Mouse (Mus musculus): ENCODE data around the gene Phf21a. TPM values are rescaled to one million over a fixed set of nuclear protein-coding genes. Genes with fewer than 3 reads are reported as not detected.

Phf21a gene
- total RNA-seq, 4 experiments from 2014 or later = 24.3 to 30.5 (median 28.2) TPM

- no peak for DNase-seq (ENCODE audit: low spot score)
Measured at GRCm38 (mm10) chr2:92231706-92232105, 138.8 kb downstream of the Phf21a start.

GRCm38 (mm10) chr2:92234768-92235332 lies 141.9 kb downstream of the Phf21a start:
- DNase-seq (ENCODE audit: low spot score) = no peak

DNA sequence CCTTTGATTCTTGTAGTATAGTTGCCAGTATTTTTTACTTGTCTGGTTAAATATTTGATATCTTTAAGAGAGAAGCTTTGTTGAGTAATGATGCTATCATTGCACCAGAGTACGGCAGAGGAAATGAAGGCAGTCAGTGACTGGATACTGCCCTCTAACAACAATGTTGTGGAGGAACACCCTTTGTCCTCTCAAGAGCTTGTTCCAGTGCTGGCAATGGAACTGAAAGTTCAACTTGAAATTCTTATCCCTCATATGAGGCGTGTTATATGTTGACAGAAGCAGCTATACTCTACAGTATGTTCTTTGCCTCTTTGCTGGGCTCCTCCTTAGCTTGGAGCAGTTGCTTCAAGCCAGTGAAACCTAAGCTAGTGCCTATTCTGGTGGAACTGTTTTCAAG lies 147.4 kb downstream of the Phf21a start:
- DNase-seq (ENCODE audit: low spot score) = no peak

DNA sequence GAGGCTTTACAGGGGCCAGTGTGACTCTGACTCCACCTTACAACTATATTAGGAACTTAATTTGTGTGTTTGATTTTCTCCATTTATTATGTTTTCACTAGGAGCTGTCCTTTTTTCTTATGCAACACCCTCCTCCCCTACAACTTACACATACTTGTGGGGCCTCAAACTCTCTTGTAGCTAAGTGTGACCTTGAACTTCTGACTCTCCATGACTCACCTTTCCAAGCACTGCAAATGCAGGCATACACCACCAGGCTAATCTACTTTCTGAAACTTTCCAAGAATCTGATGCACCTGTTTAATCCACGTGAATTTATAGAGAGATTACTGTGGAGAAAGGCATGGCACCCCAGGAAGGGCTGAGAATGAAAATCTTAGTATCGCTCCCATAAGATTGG lies 147.9 kb downstream of the Phf21a start:
- no peak for DNase-seq (ENCODE audit: low spot score)

- DNase-seq (ENCODE audit: low spot score) = no peak
Measured at GRCm38 (mm10) chr2:92241317-92241716, 148.4 kb downstream of the Phf21a start.

DNA sequence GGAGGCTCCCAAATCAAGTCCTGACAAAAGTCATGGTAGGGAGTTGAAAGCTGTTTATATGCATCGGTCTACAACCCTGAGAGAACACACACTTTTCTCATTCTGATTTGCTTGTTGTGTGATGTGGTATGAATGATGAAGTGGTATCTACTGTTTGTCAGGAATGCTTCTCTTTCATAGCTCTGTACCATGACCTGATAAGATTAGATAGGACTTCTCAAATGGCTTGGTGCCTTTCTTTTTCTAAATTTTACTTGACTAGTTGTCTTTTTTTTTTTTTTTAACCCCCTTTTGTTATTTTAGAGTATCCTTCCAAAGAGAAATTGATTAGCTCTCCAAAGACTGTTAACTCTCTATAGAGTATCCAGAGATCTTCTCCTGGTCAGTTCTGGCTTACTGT lies 153.2 kb downstream of the Phf21a start:
- no peak for DNase-seq (ENCODE audit: low spot score)

GRCm38 (mm10) chr2:92247711-92248110 lies 154.8 kb downstream of the Phf21a start:
- DNase-seq (ENCODE audit: low spot score) = no peak

- no peak for DNase-seq (ENCODE audit: low spot score)
Measured at GRCm38 (mm10) chr2:92250472-92250871, 157.6 kb downstream of the Phf21a start.

DNA sequence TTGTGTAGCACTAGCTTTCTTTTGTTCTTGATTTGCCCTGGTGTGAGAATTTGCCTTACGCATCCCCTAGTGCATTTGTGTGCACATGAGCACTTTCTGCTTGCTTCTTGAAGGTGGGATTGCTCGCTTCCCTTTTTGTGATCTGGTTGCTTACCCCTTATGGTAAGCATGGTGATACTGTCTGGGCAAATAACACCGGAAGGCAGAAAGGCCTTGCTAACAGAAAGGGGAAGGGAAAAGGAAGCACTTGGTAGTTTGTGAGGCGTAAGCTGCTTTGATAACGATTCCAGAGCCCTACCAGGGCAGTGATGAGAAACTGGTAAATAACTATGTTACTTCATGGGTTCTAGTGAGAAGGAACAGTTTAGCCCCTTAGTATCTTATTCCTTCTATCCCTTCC lies 160.9 kb downstream of the Phf21a start:
- DNase-seq (ENCODE audit: low spot score) = no peak

DNA sequence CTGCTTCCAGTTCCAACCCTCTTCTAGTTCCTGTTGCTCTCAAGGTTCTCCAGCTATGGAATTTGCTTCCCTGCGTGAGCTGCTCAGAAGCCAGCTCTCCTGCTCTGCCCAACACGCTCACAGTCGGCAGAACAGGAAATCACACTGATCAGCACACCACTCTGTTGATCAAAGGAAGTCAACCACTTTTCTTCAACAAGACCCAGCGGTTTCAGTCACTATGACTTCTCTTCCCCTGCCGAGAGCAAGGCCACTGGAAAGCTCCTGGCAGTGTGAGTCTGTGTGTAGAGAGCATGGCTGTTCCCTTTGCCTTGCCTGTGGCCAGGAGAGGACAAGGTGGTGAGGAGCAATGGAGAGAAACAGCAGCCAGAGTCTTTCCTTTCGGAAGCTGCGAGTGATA lies 163.2 kb downstream of the Phf21a start:
- no peak for DNase-seq (ENCODE audit: low spot score)

DNA sequence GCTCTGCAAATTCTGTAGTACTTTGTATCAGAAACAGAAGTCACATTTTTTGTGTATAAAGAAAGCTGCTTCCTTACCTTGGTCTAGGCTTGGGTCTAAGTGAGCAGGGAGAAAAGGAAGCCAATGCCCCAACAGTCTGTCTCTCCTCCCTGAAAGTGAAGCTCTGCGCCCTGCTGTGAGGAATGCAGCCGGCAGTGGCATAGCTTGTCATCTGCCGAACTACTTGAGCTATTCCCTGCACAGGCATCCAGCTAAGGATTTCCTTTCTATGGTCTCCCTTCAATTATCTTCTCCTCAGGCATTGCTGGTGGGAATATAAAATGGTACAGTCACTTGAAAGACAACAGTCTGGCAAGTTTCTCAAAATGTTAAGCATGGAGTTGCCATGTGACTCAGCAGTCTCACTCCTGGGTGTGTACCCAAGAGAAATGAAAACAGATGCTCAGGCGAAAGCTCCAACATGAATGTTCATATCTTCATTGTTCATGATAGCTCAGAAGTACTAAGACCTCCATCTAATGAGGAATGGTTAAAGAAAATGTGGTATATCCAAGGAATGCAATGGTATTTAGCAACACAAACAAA lies 164.5 kb downstream of the Phf21a start:
- DNase-seq (ENCODE audit: low spot score) = peak; percentile 19

DNA sequence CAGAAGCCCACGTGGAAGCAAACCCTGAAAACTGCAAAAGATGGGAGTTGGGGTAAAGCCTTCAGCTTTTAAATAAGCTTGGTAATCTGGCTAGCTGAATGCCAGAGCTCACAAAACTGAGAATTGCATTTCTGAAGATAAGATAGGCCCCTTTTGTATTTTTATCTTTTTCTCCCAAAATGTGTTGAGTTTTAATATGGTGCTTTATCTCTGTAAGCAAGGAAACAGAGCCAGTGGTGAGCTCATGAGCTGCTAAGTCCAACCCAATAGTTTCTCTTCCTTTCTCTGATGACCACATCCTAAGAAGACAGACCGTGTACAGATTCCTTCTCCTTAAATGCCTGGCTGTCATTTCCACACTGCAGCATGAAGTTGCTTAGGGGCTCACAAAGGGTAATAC lies 167.0 kb downstream of the Phf21a start:
- DNase-seq (ENCODE audit: low spot score) = peak; percentile 11

DNA sequence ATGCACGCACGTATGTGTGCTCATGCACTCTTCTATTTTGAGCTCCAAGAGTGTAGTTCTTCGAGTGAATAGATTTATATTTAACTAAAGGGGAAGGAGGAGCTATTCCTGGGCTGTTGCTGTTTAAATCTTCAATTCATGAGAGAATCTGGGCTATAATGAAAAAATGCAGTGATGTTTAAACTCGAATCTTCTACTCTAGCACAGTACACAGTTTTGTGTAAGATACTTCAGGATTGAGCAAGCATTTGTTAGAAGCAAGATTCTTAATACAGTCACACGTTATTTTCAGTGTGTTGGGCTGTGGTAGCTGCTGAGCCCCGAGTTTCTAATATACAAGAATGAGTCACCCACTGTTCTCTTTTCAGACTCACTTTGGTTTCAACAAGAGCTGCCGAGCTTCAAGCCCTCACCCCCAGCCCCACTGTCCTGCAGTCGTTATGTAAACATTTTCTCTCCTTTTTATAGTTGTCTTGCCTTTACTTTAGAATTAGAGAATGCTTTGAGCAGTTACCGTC lies 173.2 kb downstream of the Phf21a start:
- no peak for DNase-seq (ENCODE audit: low spot score)

GRCm38 (mm10) chr2:92269227-92269626 lies 176.3 kb downstream of the Phf21a start:
- no peak for DNase-seq (ENCODE audit: low spot score)

- DNase-seq (ENCODE audit: low spot score) = no peak
Measured at GRCm38 (mm10) chr2:92272510-92272909, 179.6 kb downstream of the Phf21a start.

DNA sequence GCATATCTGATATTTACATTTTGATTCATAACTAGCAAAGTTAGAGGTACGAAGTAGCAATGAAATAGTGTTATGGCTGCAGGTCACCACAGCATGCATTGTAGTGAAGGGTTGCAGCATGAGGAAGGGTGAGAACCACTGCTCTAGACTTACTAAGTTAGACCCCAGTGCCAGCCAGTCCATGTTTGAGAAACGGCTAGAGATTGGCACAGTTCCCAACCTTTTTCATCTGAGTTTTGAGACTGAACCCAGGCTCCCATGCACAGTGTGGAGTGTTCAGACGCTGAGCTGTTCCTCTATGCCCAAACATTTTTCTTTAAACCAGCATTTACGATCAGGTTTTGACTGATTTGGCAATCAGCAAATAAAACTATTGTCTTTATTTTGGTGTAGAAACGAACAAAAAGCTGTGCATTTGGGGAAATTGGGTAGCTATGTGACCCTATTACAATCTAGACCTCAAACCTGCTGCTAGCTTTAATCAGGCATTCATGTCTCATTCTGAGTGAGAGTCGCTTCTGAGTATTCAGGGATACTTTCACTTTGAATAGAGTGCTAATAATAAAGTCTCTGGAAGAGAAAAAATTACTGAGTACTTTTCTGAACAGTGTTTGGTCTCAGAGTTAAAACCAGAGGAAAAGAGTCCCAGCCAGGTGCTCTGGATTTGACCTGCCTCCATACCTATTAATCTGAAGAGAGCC lies 180.3 kb downstream of the Phf21a start:
- DNase-seq (ENCODE audit: low spot score) = no peak

- no peak for DNase-seq (ENCODE audit: low spot score)
Measured at GRCm38 (mm10) chr2:92273802-92274183, 180.9 kb downstream of the Phf21a start.

- no peak for DNase-seq (ENCODE audit: low spot score)
Measured at GRCm38 (mm10) chr2:92277787-92278186, 184.9 kb downstream of the Phf21a start.

GRCm38 (mm10) chr2:92278663-92279062 lies 185.7 kb downstream of the Phf21a start:
- DNase-seq (ENCODE audit: low spot score) = no peak

DNA sequence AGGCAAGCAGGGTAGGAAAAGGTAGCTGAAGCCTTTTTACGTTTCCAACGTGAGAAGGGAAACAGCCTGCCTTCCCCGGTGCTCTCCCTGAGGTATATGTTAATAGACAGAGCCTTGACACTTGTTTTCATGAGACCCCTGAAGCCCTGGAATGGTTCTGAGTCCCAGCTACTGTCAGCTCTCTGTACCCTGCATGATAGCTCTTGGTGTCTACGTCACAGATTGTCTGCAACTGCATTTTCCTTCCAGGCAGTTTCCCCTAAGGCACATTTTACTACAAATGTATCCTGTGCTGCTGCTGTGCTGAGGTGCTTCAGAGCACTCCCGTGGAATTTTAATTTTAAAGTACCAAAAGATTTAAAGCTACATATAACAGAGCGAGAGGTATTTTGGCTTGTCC lies 186.5 kb downstream of the Phf21a start:
- no peak for DNase-seq (ENCODE audit: low spot score)

GRCm38 (mm10) chr2:92285597-92285996 lies 192.7 kb downstream of the Phf21a start:
- DNase-seq (ENCODE audit: low spot score) = no peak

GRCm38 (mm10) chr2:92289335-92289734 lies 196.4 kb downstream of the Phf21a start:
- no peak for DNase-seq (ENCODE audit: low spot score)

GRCm38 (mm10) chr2:92291526-92291925 lies 198.6 kb downstream of the Phf21a start:
- DNase-seq (ENCODE audit: low spot score) = no peak

Measured in heart, adult 8-10 months (tissue).